Mouse (Mus musculus) cerebellum, postnatal 36 days (tissue): ENCODE results near the gene Trip11.
"Not testable (repeated sequence)": the region's sequence is repeated elsewhere in the genome, so short reads cannot be mapped to it uniquely, and the experiment has no call there.

ENCODE experiments used
- DNase-seq, 2 experiments: peaks; one replicate each; pipeline ENCODE4 v3.0.0; 2021 to 2022; ENCODE audit warnings: mixed read lengths in 2 of 2

Trip11 gene

DNA sequence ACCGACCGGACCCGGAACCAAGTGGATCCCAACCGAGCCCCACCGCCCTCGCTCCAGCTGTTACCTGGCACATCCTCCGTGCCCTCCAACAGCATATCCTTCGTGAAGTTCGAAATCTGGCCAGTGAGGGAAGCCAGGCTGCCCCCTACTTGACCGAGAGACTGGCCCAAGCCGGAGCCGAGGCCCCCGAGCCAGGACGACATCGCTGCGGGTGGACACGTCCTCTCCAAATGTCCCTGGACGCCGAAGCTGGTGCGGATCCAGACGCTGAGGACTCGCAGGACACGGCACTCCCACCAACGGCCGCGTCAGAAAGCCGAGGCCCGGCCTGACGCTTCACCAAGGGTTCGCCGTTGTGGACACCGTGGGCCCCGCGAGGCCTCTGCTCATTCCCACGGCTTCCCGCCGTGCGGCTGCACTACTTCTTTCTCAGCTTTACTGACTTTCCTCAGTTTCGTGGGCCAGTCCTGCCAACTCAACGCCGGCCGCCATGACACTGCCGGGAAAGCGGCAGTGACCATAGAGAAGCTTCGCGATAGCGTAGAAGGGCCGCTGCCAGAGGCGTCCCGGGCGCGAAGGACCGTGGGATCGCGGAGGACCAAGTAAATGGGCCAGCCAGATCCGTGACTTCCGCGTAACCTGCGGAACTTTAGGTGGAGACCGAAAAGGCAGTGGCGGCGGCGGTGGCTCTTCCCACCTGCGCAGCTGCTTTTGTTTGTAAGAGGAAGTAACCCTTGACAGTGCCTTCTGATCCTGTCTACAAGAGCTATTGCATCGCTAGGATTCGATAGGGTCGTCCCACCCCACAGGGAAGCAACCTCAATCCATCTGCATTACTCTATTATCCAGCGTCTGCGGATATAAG lies at the start of gene Trip11:
TSS of gene Trip11 (minus strand) at position 642 of the 865 bp plus-strand sequence.
- DNase-seq, result peak; percentile 93

DNA sequence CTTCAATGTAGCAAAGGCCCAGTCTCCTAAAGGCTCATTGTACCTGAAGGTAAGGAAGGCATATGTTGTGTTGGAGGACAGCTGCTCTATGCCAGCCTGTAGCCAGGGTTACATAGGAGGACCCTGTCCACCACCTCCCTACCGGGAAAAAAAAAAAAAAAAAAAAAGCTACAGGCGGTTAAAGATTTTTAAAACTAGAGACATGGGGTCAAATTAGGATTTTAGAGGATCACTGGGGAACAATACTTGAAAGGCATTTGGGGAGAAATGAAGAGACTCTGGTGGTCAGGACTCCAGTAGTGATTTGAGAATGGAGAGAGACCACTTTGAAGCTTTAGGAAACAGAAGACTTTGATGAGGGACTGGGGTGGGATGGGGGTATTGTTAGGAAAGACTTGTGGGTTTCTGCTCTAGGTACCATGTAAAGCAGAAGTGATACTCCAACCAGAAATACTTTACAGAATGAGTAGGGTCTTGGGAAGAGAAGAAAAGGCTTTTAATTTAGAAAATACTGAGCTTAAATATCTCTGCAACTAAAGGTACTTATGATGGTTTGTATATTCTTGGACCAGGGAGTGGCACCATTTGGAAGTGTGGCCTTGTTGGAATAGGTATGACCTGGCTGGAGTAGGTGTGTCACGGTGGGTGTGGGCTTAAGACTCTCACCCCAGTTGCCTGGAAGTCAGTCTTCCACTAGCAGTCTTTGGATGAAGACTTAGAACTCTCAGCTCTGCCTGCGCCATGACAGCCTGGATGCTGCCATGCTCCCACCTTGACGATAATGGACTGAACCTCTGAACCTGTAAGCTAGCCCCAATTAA lies 46.1 kb upstream of the Trip11 start:
- DNase-seq, result not testable (repeated sequence)

DNA sequence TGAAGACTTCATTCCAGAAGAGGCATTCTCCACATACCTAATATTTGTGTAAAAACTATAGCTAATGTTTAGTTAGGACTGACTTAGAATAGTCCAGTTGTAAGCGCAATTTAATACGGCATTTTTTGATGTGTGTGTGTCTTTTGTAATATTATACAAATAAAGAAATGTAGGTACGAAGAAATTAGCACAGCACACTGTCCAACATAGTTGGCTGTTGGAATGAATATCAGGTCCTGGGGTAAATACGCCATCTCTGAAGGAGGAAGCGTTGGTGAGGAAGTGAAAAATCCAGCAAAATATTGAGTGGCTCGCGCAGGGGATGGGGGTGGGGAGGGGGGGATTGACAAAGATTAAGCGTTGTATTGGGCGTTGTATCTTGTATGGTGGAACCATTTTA lies 45.5 kb upstream of the Trip11 start:
- DNase-seq, result no peak

DNA sequence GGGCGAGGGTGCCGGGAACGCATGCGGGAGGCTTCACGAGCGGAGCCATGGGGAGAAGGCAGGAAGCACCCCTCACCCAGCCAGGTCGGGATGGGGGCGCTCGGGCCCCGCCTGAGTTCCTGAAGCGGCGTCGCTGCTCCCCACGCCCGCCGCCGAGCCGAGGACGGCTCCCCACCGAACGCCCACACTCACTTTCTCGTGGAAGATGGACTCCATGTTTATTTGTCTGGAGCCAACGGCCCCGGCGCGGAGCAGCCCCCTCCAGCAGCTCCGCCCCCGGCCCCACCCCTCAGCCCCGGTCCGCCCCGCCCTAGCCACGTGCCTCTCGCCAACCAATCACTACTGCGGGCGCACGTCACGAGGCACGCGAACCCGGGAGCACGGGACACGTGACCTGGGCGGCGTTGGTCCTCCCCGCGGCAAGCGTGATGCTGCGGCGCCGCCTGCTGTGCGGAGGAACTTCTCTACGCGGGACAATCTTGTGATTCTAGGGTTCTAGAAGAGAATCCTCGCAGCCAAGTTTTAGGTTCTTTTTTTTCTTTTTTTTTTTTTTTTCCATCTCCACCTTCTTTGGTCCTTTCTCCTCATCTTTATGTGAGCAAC lies 45.0 kb upstream of the Trip11 start, which contains the start of gene Atxn3:
TSS of gene Atxn3 (minus strand) at position 305 of the 603 bp plus-strand sequence.
- peak; percentile 96 to 98 for DNase-seq

DNA sequence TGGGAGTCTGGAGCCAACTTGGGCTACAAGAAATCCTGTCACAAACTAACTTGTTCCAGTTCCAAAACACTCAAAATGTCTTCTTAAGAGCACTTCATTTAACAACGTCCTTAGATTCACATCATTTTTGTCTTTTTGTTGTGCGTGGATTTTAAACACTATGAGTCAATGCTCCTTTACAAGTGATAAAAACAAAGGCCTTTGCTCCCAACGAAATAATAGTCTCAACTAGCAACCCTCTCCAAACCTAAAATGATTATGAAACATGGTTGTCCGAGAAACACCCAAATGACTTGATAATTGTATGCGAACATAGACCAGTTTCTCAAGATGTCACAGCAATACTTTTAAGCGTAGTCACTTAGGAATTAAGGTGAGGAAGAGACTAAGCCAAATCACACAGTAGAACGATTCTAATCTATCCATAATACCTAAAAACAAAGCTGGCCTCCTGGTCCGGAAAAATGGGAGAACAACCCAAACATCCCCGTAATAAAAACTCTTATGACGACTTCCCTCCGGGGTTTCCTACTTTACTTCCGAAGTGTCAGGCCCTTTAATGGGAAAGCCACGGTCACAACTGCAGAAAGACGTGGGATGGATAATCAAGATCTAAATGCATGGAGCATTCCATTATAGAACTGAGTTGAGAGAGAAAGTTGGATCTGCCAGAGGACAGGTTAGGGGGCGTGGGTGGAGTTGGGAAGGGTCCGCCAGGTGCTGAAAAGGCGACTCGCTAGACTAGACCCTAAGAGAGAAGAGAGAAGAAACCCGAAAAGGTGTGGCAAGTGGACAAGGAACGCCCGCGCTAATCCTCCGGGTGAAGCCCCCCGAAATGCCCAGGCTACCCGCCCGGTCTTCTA lies 44.2 kb upstream of the Trip11 start:
- no peak for DNase-seq

DNA sequence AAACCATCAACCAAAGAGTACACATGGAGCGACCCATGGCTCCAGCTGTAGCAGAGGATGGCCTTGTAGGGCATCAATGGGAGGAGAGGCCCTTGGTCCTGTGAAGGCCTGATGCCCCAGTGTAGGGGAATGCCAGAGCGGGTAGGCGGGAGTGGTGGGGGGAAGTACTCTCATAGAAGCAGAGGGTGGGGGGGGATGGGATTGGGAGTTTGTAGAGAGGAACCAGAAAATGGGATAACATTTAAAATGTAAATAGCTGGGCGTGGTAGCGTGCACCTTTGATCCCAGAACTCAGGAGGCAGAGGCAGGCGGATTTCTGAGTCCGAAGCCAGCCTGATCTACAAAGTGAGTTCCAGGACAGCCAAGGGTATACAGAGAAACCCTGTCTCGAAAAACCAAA lies 42.8 kb upstream of the Trip11 start:
- not testable (repeated sequence) for DNase-seq

DNA sequence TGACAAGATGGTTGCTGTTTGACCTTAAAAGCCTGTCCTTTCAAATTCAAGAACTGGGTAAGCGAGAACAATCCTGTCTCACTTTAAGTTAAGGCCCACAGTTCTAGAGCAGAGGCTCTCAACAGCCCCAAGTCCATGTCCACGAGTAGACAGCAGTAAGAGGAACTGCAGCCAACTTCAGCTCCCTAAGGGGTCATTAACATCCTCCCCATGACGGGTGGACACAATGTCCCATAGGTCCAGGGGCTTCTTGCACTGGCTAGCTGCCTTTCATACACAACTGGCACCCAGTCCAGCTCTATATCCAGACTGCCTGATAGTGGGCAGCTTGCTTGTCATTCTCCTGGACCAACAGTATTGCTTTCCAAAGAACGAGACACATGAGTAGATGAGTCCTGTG lies 35.7 kb upstream of the Trip11 start:
- no peak for DNase-seq

DNA sequence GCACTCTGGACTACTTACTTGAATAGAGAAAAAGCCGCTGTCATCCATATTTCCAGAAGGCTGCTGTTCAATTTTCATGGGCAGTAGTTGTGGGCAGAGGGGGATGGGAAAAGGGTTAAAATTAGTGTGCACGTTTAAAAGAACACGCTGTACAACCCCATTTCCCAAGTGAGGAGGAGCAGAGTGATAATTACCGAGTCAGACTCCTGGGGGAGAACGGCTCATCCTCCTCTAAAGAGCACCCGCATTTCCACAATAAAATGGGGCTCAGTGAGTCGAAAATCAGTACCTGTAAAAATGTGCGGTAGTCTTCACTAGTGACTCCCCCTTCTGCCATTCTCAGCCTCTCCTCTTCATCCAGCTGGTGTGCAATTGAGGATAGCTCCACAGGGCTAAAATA lies 34.9 kb upstream of the Trip11 start:
- no peak for DNase-seq

DNA sequence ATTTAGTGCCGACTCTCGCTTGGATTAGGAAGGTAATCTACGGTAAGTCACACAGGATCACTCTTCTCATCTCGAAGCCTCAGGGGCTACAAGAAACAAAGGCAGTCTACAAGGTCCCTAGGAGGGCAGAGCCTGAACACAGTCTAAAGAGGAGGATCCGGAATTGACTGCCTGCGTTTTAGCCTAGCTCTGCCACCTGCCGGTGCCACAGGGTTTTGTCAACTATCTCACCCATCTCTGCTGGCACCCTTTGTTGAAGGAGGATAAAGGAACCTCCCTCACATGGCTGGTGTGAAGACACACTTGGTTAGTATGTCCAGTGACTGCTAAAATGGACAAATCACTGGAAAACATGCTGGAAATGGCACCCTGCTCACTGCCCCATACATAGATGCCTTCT lies 24.5 kb upstream of the Trip11 start:
- no peak for DNase-seq

DNA sequence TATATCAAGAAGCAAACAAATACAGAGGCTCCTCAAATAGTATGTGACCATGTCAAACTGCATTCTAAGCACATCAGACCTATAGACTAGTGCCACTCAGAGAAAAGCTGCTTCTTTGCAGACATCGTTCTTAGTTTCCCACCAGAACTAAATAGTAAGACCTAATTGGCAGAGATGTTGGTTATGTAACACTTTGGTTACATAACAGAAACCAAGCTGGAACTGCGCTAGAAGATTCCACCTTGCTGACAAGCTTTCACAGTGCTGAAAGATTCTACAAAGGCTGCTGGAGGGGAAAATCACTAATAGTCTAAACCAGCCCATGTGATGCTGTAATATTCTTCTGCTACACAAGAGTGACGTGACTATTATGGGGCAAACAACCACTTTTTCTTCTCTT lies 22.2 kb upstream of the Trip11 start:
- no peak for DNase-seq

DNA sequence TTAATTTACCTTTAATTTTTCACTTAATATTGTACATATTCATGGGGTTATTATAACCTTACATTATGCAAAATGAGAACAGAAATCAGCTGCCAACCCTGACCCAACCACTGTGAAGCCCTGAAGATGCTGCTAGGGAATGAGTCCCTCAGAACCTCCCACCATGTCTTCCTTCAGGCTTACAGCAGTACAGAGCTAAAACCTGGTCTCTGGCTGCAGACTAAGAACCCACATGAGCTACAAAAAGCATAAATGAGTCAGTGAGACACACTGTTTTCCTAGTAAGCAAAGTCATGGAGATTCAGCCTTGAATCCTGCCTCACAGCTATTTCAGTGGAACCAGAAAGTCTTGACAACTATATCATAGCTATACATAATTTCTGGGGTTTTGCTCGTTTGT lies 15.4 kb upstream of the Trip11 start:
- DNase-seq, result no peak

DNA sequence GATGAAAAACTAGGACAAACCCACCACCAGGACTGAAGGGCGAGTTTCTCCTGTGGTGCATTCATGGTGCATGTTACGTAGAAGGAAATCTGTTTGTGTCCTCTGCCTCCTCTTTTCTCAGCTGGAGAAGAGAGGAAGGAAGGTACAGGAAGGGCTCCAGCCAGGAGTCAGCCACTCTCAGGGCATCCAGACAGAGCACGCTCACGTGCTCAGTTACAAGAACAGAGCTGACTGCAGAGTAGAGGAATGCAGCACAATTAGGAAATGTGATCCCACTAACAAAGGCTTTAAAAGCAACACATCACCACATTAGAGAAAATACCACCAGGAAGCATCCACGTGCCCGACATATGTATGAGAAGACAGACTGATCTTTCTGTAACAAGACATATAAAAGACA lies 9.2 kb upstream of the Trip11 start:
- DNase-seq, result no peak

DNA sequence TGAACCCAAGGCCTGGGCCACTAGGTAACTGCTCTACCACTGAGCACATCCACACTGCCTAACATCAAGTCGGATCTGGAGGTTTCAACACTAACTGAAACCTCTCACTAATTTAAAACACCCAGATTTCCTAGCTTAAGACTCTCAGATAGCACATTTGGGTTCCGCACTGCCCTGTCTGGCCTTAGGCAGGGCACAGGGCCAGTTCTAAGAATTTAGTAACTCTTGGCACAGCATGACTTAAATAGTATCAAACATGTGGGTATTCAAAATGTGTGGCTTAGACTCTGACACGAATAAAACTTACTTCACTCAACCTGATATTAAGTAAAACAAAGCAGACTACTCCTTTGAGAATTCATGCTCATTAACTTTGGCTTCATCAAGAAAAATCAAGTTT lies 6.8 kb upstream of the Trip11 start:
- DNase-seq, result no peak

DNA sequence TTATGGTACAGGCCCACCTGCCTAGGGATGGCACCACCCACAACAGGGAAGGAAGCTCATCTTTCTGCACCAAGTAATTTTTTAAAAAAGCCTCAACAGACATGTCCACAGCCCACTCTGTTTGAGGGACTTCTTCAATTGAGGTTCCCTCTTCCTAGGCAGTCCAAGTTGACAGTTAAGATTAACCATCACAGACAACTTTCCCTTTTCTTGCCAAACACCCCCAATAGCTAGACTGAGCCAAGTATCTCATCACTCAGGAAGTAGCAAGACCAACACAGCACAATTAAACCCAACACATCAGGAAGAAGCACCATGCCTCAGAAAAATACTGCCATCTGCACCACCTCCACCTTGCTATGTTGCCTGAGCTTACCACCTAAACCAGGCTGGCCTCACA lies 4.1 kb upstream of the Trip11 start:
- DNase-seq, result no peak

DNA sequence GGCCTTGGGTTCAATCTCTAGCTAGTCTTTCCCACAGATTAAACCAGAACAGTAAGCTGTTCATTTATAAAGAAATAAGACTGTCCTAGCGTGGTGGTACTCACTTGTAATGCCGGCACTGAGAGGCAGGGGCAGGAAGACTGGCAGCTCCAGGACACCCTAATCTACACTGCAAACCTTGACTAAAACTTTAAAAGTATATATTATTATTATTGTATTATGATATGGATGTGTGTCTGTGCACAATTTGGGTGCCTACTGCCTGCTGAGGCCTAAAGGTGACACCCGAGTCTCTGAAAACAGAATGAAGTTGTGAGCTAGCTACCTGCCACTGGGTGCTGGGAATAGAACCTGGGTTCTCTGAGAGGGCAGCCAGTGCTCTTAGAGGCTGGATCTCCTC lies 1.7 kb downstream of the Trip11 start:
- no peak for DNase-seq

DNA sequence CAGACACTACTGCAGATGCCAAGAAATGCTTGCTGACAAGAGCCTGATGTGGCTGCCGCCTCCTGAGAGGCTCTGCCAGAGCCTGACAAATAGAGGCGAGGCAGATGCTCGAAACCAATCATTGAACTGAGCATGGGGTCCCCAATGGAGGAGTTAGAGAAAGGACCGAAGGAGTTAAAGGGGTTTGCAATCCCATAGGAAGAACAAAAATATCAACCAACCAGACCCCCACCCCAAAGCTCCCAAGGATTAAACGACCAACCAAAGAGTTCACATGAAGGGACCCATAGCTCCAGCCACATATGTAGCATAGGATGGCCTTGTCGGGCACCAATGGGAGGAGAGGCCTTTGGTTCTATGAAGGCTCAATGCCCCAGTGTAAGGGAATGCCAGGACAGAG lies 2.7 kb downstream of the Trip11 start:
- no peak for DNase-seq

DNA sequence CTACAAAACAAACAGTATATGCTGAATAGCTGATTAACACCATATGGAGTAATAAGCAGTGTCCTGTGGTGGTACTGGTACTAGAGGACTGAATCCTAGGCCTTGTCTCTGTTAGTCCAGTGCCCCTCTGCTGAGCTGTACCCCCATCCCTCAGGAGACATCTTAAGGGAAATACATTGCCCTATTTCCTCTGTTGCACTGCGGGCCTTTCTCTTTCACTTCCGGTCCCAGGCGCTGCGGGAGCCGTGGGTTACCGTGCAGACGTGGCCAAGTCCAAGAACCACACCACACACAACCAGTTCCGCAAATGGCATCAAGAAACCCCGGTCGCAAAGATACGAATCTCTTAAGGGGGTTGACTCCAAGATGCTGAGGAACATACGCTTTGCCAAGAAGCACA lies 7.2 kb downstream of the Trip11 start:
- DNase-seq, result no peak

DNA sequence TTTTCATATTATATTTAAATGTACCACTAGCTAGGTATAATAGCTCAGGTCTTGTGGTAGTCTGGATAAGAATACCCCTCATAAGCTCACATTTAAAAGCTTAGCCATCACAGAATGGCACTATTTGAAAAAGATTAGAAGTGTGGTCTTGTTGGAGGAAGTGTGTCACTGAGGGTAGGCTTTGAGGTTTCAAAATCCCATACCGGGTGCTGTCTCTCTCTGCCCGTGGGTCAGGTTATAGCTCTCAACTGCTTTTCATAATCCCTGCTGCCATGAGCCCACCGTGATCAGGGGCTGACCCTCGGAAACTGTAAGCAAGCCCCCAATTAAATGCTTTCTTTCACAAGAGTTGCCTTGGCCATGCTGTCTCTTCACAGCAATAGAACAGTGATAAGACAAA lies 8.2 kb downstream of the Trip11 start:
- no peak for DNase-seq

DNA sequence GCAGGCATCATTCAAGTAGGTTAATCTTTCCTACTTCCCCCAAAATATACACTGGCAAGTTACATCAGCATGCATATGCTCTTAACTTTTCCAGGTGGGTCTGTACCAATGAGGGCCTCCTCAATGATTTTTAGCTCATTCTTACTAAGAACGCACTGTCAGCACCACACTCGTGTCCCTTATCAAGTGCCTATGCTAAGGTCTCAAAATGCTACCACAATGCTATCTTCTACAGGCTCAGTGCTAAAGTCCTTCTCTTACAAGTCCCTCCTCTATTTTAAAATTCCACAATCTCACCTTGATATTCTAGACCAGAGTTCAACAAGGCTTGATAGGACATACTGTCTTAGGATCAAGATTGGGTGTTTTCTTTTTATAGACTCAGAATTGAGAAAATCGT lies 8.9 kb downstream of the Trip11 start:
- no peak for DNase-seq

DNA sequence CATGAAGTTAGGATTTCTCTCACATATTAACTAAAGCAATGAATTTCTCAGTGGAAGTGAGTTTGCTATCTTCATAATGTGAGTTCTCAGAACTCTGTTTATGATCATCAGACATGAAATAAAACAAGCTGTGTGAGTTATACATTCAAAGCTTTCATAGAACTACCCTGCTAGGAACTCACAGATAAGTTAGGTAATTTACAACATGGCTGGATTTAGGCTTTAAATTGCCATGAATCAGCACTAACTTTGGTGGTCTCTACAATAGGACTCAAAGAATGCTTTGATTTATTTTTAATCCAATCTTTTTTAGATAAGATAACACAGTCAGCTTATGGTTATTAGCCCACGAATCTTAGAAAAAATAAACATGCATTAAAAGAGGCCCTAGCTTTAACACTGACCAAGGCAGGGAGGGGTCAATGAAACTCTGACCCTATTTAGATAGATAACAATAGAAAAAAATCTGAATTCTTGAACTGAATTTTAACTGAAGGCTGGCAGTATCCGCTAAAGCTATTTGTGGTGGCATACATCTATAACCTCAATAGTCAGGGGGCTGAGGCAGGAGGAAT lies 13.3 kb downstream of the Trip11 start:
- no peak for DNase-seq

DNA sequence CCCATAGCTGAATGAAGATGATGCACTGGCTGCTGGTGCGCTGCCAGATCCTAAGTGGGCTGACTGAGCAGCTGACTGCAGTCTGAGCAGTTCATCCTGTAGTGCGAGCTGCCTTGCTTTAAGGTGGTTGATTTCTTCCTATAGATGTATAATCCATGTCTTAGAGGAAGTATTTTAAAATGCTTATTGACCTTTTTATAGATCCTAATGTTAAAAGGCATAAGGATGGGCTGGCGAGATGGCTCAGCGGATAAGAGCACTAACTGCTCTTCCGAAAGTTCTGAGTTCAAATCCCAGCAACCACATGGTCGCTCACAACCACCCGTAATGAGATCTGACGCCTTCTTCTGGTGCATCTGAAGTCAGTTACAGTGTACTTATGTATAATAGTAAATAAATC lies 14.1 kb downstream of the Trip11 start:
- no peak for DNase-seq

DNA sequence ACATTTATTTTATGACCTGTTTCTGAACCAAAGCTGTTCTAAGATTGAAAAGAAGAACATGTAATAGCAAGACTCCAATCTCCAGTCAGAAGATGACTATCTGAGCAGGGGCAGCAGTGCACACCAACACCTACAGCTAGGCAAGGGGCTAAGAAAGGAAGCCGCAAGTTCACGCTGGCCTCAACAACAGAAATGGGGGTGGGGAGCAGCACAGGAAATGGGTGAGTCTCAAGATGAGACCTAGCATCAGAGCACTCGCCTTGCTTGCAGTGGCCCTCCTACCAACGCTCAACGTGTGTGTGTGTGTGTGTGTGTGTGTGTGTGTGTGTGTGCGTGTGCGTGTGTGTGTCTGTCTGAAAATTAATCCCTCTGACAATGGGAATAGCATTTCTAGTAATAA lies 16.0 kb downstream of the Trip11 start:
- no peak for DNase-seq
